Mouse (Mus musculus) liver, embryonic 14.5 days (tissue): ENCODE results near the gene Fmo1. TPM values are rescaled to one million over a fixed set of nuclear protein-coding genes. Genes with fewer than 3 reads are reported as not detected.

Experiments
- ATAC-seq: fragments of 200-750 bp; cut with Nextera tagmentation; 2 replicates; pipeline ENCODE4 v1.8.0; 2017; ENCODE audit warnings: moderate number of reproducible peaks, mild to moderate bottlenecking, moderate library complexity; ENCODE audit not compliant: insufficient read depth
- DNase-seq, 3 experiments: peaks; one replicate each; pipeline ENCODE4 v3.0.0-alpha.2; 2012 to 2013; ENCODE audit warnings: low read depth in 3 of 3, low spot score in 3 of 3
- H3K27ac ChIP-seq: fragments of 300-500 bp; sonication (generic); 2 replicates; pipeline ENCODE4 v1.5.1; 2014; ENCODE audit warnings: moderate library complexity, mild to moderate bottlenecking, control low read depth, inconsistent platforms
- H3K27me3 ChIP-seq: fragments of 300-500 bp; sonication (generic); 2 replicates; pipeline ENCODE4 v1.6.1; 2014; ENCODE audit warnings: mild to moderate bottlenecking, low read length, moderate library complexity; ENCODE audit not compliant: control insufficient read depth, insufficient read depth
- H3K36me3 ChIP-seq: fragments of 300-500 bp; sonication (generic); replicated peaks from 2 replicates; pipeline ENCODE4 v1.6.1; 2014; ENCODE audit warnings: low read depth; ENCODE audit not compliant: control insufficient read depth, insufficient read depth
- H3K4me1 ChIP-seq, 2 experiments: fragments of 200-500 bp in 1 of 2; fragments of 300-500 bp in 1 of 2; sonication (generic) in 1 of 2; replicated peaks; 2 replicates each; pipeline ENCODE4 v1.6.1; 2012 to 2014; ENCODE audit warnings: antibody characterized with exemption in 1 of 2, inconsistent platforms in 1 of 2, low read length in 1 of 2; ENCODE audit not compliant: control insufficient read depth in 2 of 2, insufficient read depth in 2 of 2
- H3K4me2 ChIP-seq: fragments of 300-500 bp; sonication (generic); 2 replicates; pipeline ENCODE4 v1.6.1; 2014; ENCODE audit warnings: low read depth, mild to moderate bottlenecking, control low read depth, moderate library complexity
- H3K4me3 ChIP-seq, 2 experiments: fragments of 200-500 bp in 1 of 2; fragments of 300-500 bp in 1 of 2; sonication (generic) in 1 of 2; 2 replicates each; pipeline ENCODE4 v1.5.1; 2012 to 2014; ENCODE audit warnings: low read depth in 2 of 2, low read length in 2 of 2, mild to moderate bottlenecking in 2 of 2, control low read depth in 1 of 2, inconsistent platforms in 1 of 2, moderate library complexity in 1 of 2; ENCODE audit not compliant: insufficient read depth in 1 of 2
- H3K9ac ChIP-seq: fragments of 300-500 bp; sonication (generic); replicated peaks from 2 replicates; pipeline ENCODE4 v1.6.1; 2014; ENCODE audit warnings: mild to moderate bottlenecking, control low read depth, moderate library complexity
- H3K9me3 ChIP-seq: fragments of 300-500 bp; sonication (generic); 2 replicates; pipeline ENCODE4 v1.6.1; 2016; ENCODE audit warnings: low read length, mixed read lengths; ENCODE audit not compliant: control insufficient read depth
- CTCF ChIP-seq: IDR thresholded peaks from 2 replicates; pipeline ENCODE4 v1.5.1; 2016; ENCODE audit warnings: antibody characterized with exemption, low read depth, control low read depth
- EP300 ChIP-seq: IDR thresholded peaks from 2 replicates; pipeline ENCODE4 v1.6.1; 2016; ENCODE audit warnings: antibody characterized with exemption, low read depth
- WGBS: fragments of 180-500 bp; shearing (Covaris S2); extraction: QIAGEN DNeasy Blood & Tissue Kit; methylation state at CpG from one replicate; pipeline ENCODE4 v1.1.7; 2014; ENCODE audit not compliant: insufficient replicate concordance; 5-methylcytosine and 5-hydroxymethylcytosine counted together
- polyA plus RNA-seq, 2 experiments: library from polyadenylated mRNA; depleted of rRNA in 1 of 2; stranded (reverse) in 1 of 2; unstranded in 1 of 2; fragments of >200 nt; fragmentation: Nextera tagmentation in 1 of 2; extraction: Ambion mirVana in 1 of 2; gene quantifications; 2 replicates each; pipeline versions ENCODE4 v1.2.1 to v1.2.3; 2012 to 2014

Gene Fmo1
- polyA plus RNA-seq, 2 experiments, result 13.6 to 13.7 TPM

GRCm38 (mm10) chr1:162857766-162858747 lies 8.4 kb downstream of the Fmo1 start:
- Histone ChIP-seq H3K4me1 (peaks cover 0 to 9% of the 10 kb centered on the region in 2 experiments; a peak in 2 of 4 replicates), H3K9me3 (no peaks in the 10 kb centered on the region), H3K4me2 (no peak overlapping the region), H3K27ac (no peak overlapping the region), H3K4me3 (no peak overlapping the region), H3K27me3 (no peaks in the 10 kb centered on the region), H3K9ac (no peak overlapping the region), H3K36me3 (no peaks in the 10 kb centered on the region)
- ATAC-seq (no peak), DNase-seq (no peak)
- 69% methylated on average over 17 of the region's 18 CpGs for WGBS
- no peak for TF ChIP-seq CTCF
- no peak for TF ChIP-seq EP300

GRCm38 (mm10) chr1:162853812-162854482 lies 12.5 kb downstream of the Fmo1 start:
- WGBS, result 16% methylated on average over 3 of the region's 3 CpGs

GRCm38 (mm10) chr1:162847554-162847953 lies 18.9 kb downstream of the Fmo1 start:
- H3K4me1 ChIP-seq, result no peaks in the 10 kb centered on the region; a peak in 1 of 4 replicates
- no peak overlapping the region for H3K4me2 ChIP-seq
- TF ChIP-seq EP300 (no peak), CTCF (no peak)
- H3K36me3 ChIP-seq, result no peaks in the 10 kb centered on the region
- H3K9me3 ChIP-seq, result no peaks in the 10 kb centered on the region
- WGBS, result 87% methylated on average over 6 of the region's 6 CpGs
- ATAC-seq, result no peak
- H3K27ac ChIP-seq, result no peak overlapping the region
- DNase-seq, result no peak
- H3K4me3 ChIP-seq, result no peak overlapping the region
- H3K9ac ChIP-seq, result no peak overlapping the region
- no peaks in the 10 kb centered on the region for H3K27me3 ChIP-seq

More at GRCm38 (mm10) chr1:162853812-162854482, 12.5 kb downstream of the Fmo1 start:
- no peaks in the 10 kb centered on the region for H3K27me3 ChIP-seq
- ATAC-seq, result peak; percentile 72; the same call in 1 of the 2 replicates
- no peak overlapping the region for H3K4me3 ChIP-seq
- no peaks in the 10 kb centered on the region for H3K36me3 ChIP-seq
- H3K27ac ChIP-seq, result no peak overlapping the region
- DNase-seq, result peak in 1 of 3 experiments; percentile 16
- TF ChIP-seq EP300, result no peak
- no peak for TF ChIP-seq CTCF
- H3K9me3 ChIP-seq, result no peaks in the 10 kb centered on the region
- peaks cover 0 to 9% of the 10 kb centered on the region in 2 experiments; a peak in 2 of 4 replicates for H3K4me1 ChIP-seq
- H3K9ac ChIP-seq, result no peak overlapping the region
- no peak overlapping the region for H3K4me2 ChIP-seq

- WGBS, result 77% methylated on average over 9 of the region's 9 CpGs
- no peak overlapping the region for H3K4me2 ChIP-seq
- no peak for ATAC-seq
- no peaks in the 10 kb centered on the region for H3K27me3 ChIP-seq
- no peak overlapping the region for H3K27ac ChIP-seq
- no peaks in the 10 kb centered on the region for H3K36me3 ChIP-seq
- no peak for DNase-seq
- H3K4me1 ChIP-seq, result no peaks in the 10 kb centered on the region
- no peak overlapping the region for H3K9ac ChIP-seq
- no peak for TF ChIP-seq EP300
- no peak for TF ChIP-seq CTCF
- H3K9me3 ChIP-seq, result no peaks in the 10 kb centered on the region
- H3K4me3 ChIP-seq, result no peak overlapping the region
Measured at GRCm38 (mm10) chr1:162840211-162840610, 26.2 kb downstream of the Fmo1 start.

- Histone ChIP-seq H3K9ac (no peak overlapping the region), H3K27ac (no peak overlapping the region), H3K36me3 (no peaks in the 10 kb centered on the region), H3K4me3 (no peak overlapping the region), H3K27me3 (no peaks in the 10 kb centered on the region), H3K4me1 (no peaks in the 10 kb centered on the region), H3K9me3 (no peaks in the 10 kb centered on the region), H3K4me2 (no peak overlapping the region)
- ATAC-seq (no peak), DNase-seq (no peak)
- TF ChIP-seq CTCF, result no peak
- no peak for TF ChIP-seq EP300
- WGBS, result 72% methylated on average over 6 of the region's 6 CpGs
Measured at GRCm38 (mm10) chr1:162838976-162839375, 27.4 kb downstream of the Fmo1 start.
